Mouse (Mus musculus) CH12.LX (cell line): ENCODE results near the gene Znrf3.

Experiments used
- BHLHE40 ChIP-seq: IDR thresholded peaks from 2 replicates; pipeline ENCODE4 v1.6.1; 2011; ENCODE audit warnings: mild to moderate bottlenecking, low read depth, low read length, improper control_type of control experiment
- CTCF ChIP-seq, 2 experiments: IDR thresholded peaks in 1 of 2; conservative IDR thresholded peaks in 1 of 2; 2 replicates each; pipeline ENCODE4 v1.5.1; 2011 to 2012; ENCODE audit warnings: low read depth in 2 of 2, low read length in 2 of 2, improper control_type of control experiment in 1 of 2, inconsistent platforms in 1 of 2, mild to moderate bottlenecking in 1 of 2, moderate library complexity in 1 of 2
- GABPA ChIP-seq: IDR thresholded peaks from 2 replicates; pipeline ENCODE4 v1.6.1; 2012; ENCODE audit warnings: low read depth, low read length, improper control_type of control experiment, inconsistent platforms; ENCODE audit not compliant: insufficient replicate concordance
- JUN ChIP-seq: IDR thresholded peaks from 2 replicates; pipeline ENCODE4 v1.6.1; 2011; ENCODE audit warnings: low read depth, mild to moderate bottlenecking, low read length, improper control_type of control experiment, moderate library complexity; ENCODE audit not compliant: insufficient read depth
- MAX ChIP-seq: IDR thresholded peaks from 2 replicates; pipeline ENCODE4 v1.6.1; 2011; ENCODE audit warnings: low read length, improper control_type of control experiment
- NRF1 ChIP-seq: IDR thresholded peaks from 2 replicates; pipeline ENCODE4 v1.6.1; 2014; ENCODE audit warnings: low read depth, mild to moderate bottlenecking, inconsistent platforms, low read length, improper control_type of control experiment, moderate library complexity
- POLR2A ChIP-seq: IDR thresholded peaks from 2 replicates; pipeline ENCODE4 v1.6.1; 2011; ENCODE audit warnings: low read depth, mild to moderate bottlenecking, improper control_type of control experiment, low read length
- POLR2AphosphoS2 ChIP-seq: IDR thresholded peaks from 2 replicates; pipeline ENCODE4 v1.6.1; 2011; ENCODE audit warnings: low read depth, low read length, improper control_type of control experiment
- RCOR1 ChIP-seq: conservative IDR thresholded peaks from 2 replicates; pipeline ENCODE4 v1.6.1; 2012; ENCODE audit warnings: low read depth, mild to moderate bottlenecking, inconsistent platforms, low read length, improper control_type of control experiment
- TBP ChIP-seq: conservative IDR thresholded peaks from 2 replicates; pipeline ENCODE4 v1.6.1; 2011; ENCODE audit warnings: low read depth, low read length, improper control_type of control experiment
- TCF12 ChIP-seq: IDR thresholded peaks from 2 replicates; pipeline ENCODE4 v1.6.1; 2014; ENCODE audit warnings: low read depth, mild to moderate bottlenecking, inconsistent platforms, low read length, improper control_type of control experiment

- TF ChIP-seq RCOR1, result no peak
- no peak for TF ChIP-seq TBP
- TF ChIP-seq TCF12, result no peak
- no peak for TF ChIP-seq POLR2AphosphoS2
- TF ChIP-seq POLR2A, result no peak
- no peak for TF ChIP-seq NRF1
- TF ChIP-seq CTCF (conservative IDR thresholded peaks at IDR 0.05 in 1 of 2, IDR thresholded peaks at IDR 0.05 in 1 of 2; ENCODE audit: low read depth in 2 of 2, low read length in 2 of 2), result no peak
- TF ChIP-seq MAX, result no peak
- TF ChIP-seq GABPA, result no peak
- TF ChIP-seq BHLHE40, result no peak
- TF ChIP-seq JUN, result no peak
Measured at GRCm38 (mm10) chr11:5355266-5355764, 89.3 kb downstream of the Znrf3 start.
